Comparison of ENCODE assay signal across 16 mouse cellular contexts in the genomic region with DNA sequence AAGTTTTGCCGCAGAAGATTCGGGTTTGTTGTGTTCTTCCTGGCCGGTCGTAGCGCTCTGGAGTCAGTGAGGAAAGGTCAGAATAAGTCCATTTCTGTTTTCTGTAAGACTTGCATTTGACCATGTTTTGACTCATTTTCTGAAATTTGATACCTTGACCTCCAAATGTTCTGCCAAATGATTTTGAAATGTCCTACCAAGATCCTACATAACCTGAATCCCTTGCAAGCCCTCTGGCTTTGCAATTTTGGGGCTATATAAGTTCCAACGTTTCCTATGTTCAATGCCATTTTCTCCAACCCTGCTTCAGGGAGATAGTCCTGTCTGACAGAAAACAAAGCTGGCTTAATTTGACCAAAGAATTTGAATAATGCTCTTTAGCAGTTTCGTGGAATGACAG. TPM values are rescaled to one million over a fixed set of nuclear protein-coding genes. Genes with fewer than 3 reads are reported as not detected.
"Had no signal": no experiment of that assay in that cellular context is flagged by ENCODE, and none has a peak within 500 bp of the region (broad histone marks: within the 10 kb centered on the region; RNA-seq: fewer than 3 reads in every experiment).

No protein-coding gene starts in this region.

- DNase-seq: liver, postnatal 0 days; lung, adult 2 months; lung, postnatal 14 days; lung, postnatal 36 days; right cerebral cortex, postnatal 25 days; right cerebral cortex, postnatal 4 days; spleen, adult 18-20 months; thymus, adult 18-20 months; thymus, postnatal 14 days; thymus, postnatal 4 days had no signal

- ATAC-seq: liver, postnatal 0 days; lung, postnatal 0 days; midbrain, embryonic 13.5 days; midbrain, embryonic 15.5 days had no signal

RNA-seq across cellular contexts. Expression of a gene that starts 11.0 kb away (rescaled TPM):
- total RNA-seq: megakaryocyte progenitor cell, adult 5-6 weeks; midbrain, postnatal 0 days; monocyte, adult 5-6 weeks had no signal
